Mouse (Mus musculus) effector memory CD4-positive, alpha-beta T cell, adult 5 months (primary cell): Measurements from ENCODE around the gene Tmprss11g. TPM values are rescaled to one million over a fixed set of nuclear protein-coding genes. Genes with fewer than 3 reads are reported as not detected.

Experiments
- polyA plus RNA-seq: library from polyadenylated mRNA; unstranded; fragments of 100-300 nt; shearing (Covaris generic); gene quantifications from one replicate; pipeline ENCODE4 v1.2.1, GENCODE M21; 2017

Gene Tmprss11g
- polyA plus RNA-seq = not detected

GRCm38 (mm10) chr5:86518500-86518899, at the start of gene Tmprss11g:
TSS of gene Tmprss11g (minus strand) at chr5:86518600.

DNA sequence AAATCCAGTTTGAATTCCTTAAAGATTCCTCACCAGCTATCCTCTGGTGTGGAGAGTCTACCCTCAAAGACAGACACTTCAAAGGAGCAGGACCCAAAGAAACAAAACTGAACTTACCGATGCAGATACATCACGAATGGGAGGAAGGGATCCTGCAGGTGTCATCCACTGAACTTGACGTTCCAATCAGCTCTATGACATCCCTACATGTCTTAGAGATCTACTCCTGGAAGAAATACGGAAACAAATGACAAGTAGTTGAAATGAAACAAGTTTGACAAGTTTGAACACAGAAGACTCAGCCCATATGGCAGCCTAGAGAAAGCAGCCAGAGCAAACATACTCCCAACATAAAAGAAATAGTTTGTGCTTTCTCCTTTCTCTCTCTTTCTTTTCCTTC, 49.5 kb downstream of the Tmprss11g start, which contains the start of gene Tmprss11a:
TSS of gene Tmprss11a (minus strand) at position 101 of the 400 bp plus-strand sequence.

Other genes with a start within 250 kb of the Tmprss11g start
- gene Tmprss11c, start 229.3 kb downstream of the Tmprss11g start, polyA plus RNA-seq = not detected
- 0.39 TPM for gene Tmprss11d, start 145.2 kb downstream of the Tmprss11g start, polyA plus RNA-seq
- 0.20 TPM for gene Tmprss11a, start 49.6 kb downstream of the Tmprss11g start, polyA plus RNA-seq
- not detected for gene Tmprss11f, start 113.8 kb upstream of the Tmprss11g start, polyA plus RNA-seq
- not detected for gene Tmprss11b, start 157.8 kb upstream of the Tmprss11g start, polyA plus RNA-seq
- 0.11 TPM for gene Tmprss11e, start 227.2 kb upstream of the Tmprss11g start, polyA plus RNA-seq